Mouse (Mus musculus) lung, adult 2 months (tissue): ENCODE measurements around the gene Shisa8. TPM values are rescaled to one million over a fixed set of nuclear protein-coding genes. Genes with fewer than 3 reads are reported as not detected.

Experiments used
- DNase-seq: peaks from one replicate; pipeline ENCODE4 v3.0.0; 2022
- H3K4me1 ChIP-seq: fragments of 200-500 bp; 2 replicates; pipeline ENCODE4 v1.6.1; 2011; ENCODE audit warnings: low read length; ENCODE audit not compliant: control insufficient read depth, insufficient read depth
- H3K4me3 ChIP-seq: fragments of 200-500 bp; replicated peaks from 2 replicates; pipeline ENCODE3; 2011; ENCODE audit warnings: low read depth, mild to moderate bottlenecking, control low read depth, low read length; ENCODE audit errors: extremely low read depth
- CTCF ChIP-seq: fragments of 200-500 bp; IDR thresholded peaks from 2 replicates; pipeline ENCODE4 v1.5.1; 2011; ENCODE audit warnings: mild to moderate bottlenecking, low read length, control low read depth; ENCODE audit not compliant: insufficient read depth
- POLR2A ChIP-seq: fragments of 200-500 bp; IDR thresholded peaks from 2 replicates; pipeline ENCODE4 v1.6.1; 2011; ENCODE audit warnings: low read depth, mild to moderate bottlenecking, control low read depth, low read length, borderline replicate concordance; ENCODE audit errors: extremely low read depth
- WGBS: fragments of 180-500 bp; shearing (Covaris S2); methylation state at CpG from one replicate; pipeline ENCODE4 v1.1.7; 2018; 5-methylcytosine and 5-hydroxymethylcytosine counted together
- polyA plus RNA-seq: library from polyadenylated mRNA; depleted of rRNA; stranded (reverse); fragments of >200 nt; gene quantifications from 2 replicates; pipeline ENCODE4 v1.2.3, GENCODE M21; 2012; rRNA removed

Shisa8 gene
- polyA plus RNA-seq, 1 experiment: 0.40 TPM

GRCm38 (mm10) chr15:82158243-82159035 lies 54.2 kb downstream of the Shisa8 start:
- no peak for DNase-seq
- peaks cover 21% of the 10 kb centered on the region for H3K4me1 ChIP-seq
- 39% methylated on average over 17 of the region's 17 CpGs for WGBS
- TF ChIP-seq CTCF (no peak), POLR2A (no peak)
- no peak overlapping the region for H3K4me3 ChIP-seq

GRCm38 (mm10) chr15:82156902-82157301 lies 55.7 kb downstream of the Shisa8 start:
- Histone ChIP-seq H3K4me1 (peaks cover 17% of the 10 kb centered on the region), H3K4me3 (no peak overlapping the region)
- DNase-seq: no peak
- TF ChIP-seq CTCF: no peak
- no peak for TF ChIP-seq POLR2A
- WGBS: 56% methylated on average over 10 of the region's 10 CpGs

- DNase-seq: no peak
- TF ChIP-seq CTCF: no peak
- TF ChIP-seq POLR2A: no peak
- Histone ChIP-seq H3K4me1 (peaks cover 17% of the 10 kb centered on the region), H3K4me3 (no peak overlapping the region)
- 86% methylated on average over 6 of the region's 6 CpGs for WGBS
Measured at GRCm38 (mm10) chr15:82156298-82156697, 56.3 kb downstream of the Shisa8 start.

Other genes with a start within 250 kb of the Shisa8 start
- not detected in 2 replicates for gene 1700029P11Rik, start 232.3 kb downstream of the Shisa8 start, polyA plus RNA-seq
- 11.5 and 13.3 TPM in 2 replicates for gene Xrcc6, start 225.0 kb downstream of the Shisa8 start, polyA plus RNA-seq
- 24.0 and 31.1 TPM in 2 replicates for gene Desi1, start 179.0 kb downstream of the Shisa8 start, polyA plus RNA-seq
- gene Snu13, start 165.2 kb downstream of the Shisa8 start, polyA plus RNA-seq: 54.7 and 56.6 TPM in 2 replicates
- gene 4930407I10Rik, start 153.7 kb downstream of the Shisa8 start, polyA plus RNA-seq: not detected in 2 replicates
- gene Mei1, start 142.8 kb downstream of the Shisa8 start, polyA plus RNA-seq: not detected in 2 replicates
- gene Ccdc134, start 84.9 kb downstream of the Shisa8 start, polyA plus RNA-seq: 7.9 and 10.9 TPM in 2 replicates
- 261 and 292 TPM in 2 replicates for gene Srebf2, start 65.6 kb downstream of the Shisa8 start, polyA plus RNA-seq
- 4.4 and 4.9 TPM in 2 replicates for gene Tnfrsf13c, start 11.6 kb upstream of the Shisa8 start, polyA plus RNA-seq
- 1.8 and 3.4 TPM in 2 replicates for gene Cenpm, start 31.9 kb upstream of the Shisa8 start, polyA plus RNA-seq
- not detected in 2 replicates for gene 1500009C09Rik, start 39.6 kb upstream of the Shisa8 start, polyA plus RNA-seq
- gene Sept3, start 62.1 kb upstream of the Shisa8 start, polyA plus RNA-seq: 3.9 and 4.6 TPM in 2 replicates
- gene Wbp2nl, start 86.1 kb upstream of the Shisa8 start, polyA plus RNA-seq: not detected in 2 replicates
- gene Naga, start 126.1 kb upstream of the Shisa8 start, polyA plus RNA-seq: 167 and 189 TPM in 2 replicates
- gene Pheta2, start 126.1 kb upstream of the Shisa8 start, polyA plus RNA-seq: 1.8 and 2.4 TPM in 2 replicates
- 189 and 202 TPM in 2 replicates for gene Smdt1, start 126.1 kb upstream of the Shisa8 start, polyA plus RNA-seq
- 183 and 193 TPM in 2 replicates for gene Ndufa6, start 141.5 kb upstream of the Shisa8 start, polyA plus RNA-seq
- 84.6 and 90.2 TPM in 2 replicates for gene Cyp2d22, start 167.4 kb upstream of the Shisa8 start, polyA plus RNA-seq
- not detected in 2 replicates for gene Cyp2d11, start 181.2 kb upstream of the Shisa8 start, polyA plus RNA-seq
- 0.43 and 0.65 TPM in 2 replicates for gene Cyp2d10, start 194.4 kb upstream of the Shisa8 start, polyA plus RNA-seq
- gene Cyp2d9, start 220.6 kb upstream of the Shisa8 start, polyA plus RNA-seq: 0.97 and 1.3 TPM in 2 replicates